Mouse (Mus musculus): ENCODE measurements around the gene Glrx5. TPM values are rescaled to one million over a fixed set of nuclear protein-coding genes. Genes with fewer than 3 reads are reported as not detected.

Glrx5 gene
- 22.6 and 69.9 TPM in 2 replicates for polyA plus RNA-seq (2021; fragmentation: Nextera tagmentation)
- long read RNA-seq, experiment 1, transcript Glrx5-201 (2 exons, 2,925 nt): major isoform, 18 of 20 reads
- long read RNA-seq, experiment 1, partial matches to known transcripts: 1 of 20 reads
- long read RNA-seq, experiment 1, other reads (novel, unspliced or antisense): 1 of 20 reads
- long read RNA-seq, experiment 2, transcript Glrx5-201 (2 exons, 2,925 nt): major isoform, 22 of 36 reads
- long read RNA-seq, experiment 2, partial matches to known transcripts: 0 of 36 reads
- long read RNA-seq, experiment 2, other reads (novel, unspliced or antisense): 14 of 36 reads

GRCm38 (mm10) chr12:105032147-105032831, at the start of gene Glrx5:
Gene Glrx5 (plus strand): TSS chr12:105032688.

GRCm38 (mm10) chr12:105009370-105010212, 22.9 kb upstream of the Glrx5 start, which contains the start of gene Syne3:
Gene Syne3 (minus strand): TSS chr12:105009809.

Other genes with a start within 250 kb of the Glrx5 start
- 3.7 and 9.5 TPM in 2 replicates for gene Clmn, start 167.6 kb upstream of the Glrx5 start, polyA plus RNA-seq (2021; fragmentation: Nextera tagmentation)
- gene Syne3, start 22.9 kb upstream of the Glrx5 start, polyA plus RNA-seq (2021; fragmentation: Nextera tagmentation): 0.22 and 0.58 TPM in 2 replicates
- not detected in 2 replicates for gene Tcl1b2, start 113.3 kb downstream of the Glrx5 start, polyA plus RNA-seq (2021; fragmentation: Nextera tagmentation)
- not detected in 2 replicates for gene Tcl1b1, start 127.0 kb downstream of the Glrx5 start, polyA plus RNA-seq (2021; fragmentation: Nextera tagmentation)
- gene Tcl1b5, start 143.7 kb downstream of the Glrx5 start, polyA plus RNA-seq (2021; fragmentation: Nextera tagmentation): not detected in 2 replicates
- gene Tcl1b3, start 158.4 kb downstream of the Glrx5 start, polyA plus RNA-seq (2021; fragmentation: Nextera tagmentation): not detected in 2 replicates
- gene Tcl1b4, start 169.3 kb downstream of the Glrx5 start, polyA plus RNA-seq (2021; fragmentation: Nextera tagmentation): not detected in 2 replicates
- not detected in 2 replicates for gene Tcl1, start 190.1 kb downstream of the Glrx5 start, polyA plus RNA-seq (2021; fragmentation: Nextera tagmentation)